Mouse (Mus musculus) stomach, postnatal 0 days (tissue): ENCODE data around the gene Gli2. TPM values are rescaled to one million over a fixed set of nuclear protein-coding genes. Genes with fewer than 3 reads are reported as not detected.

Experiments
- ATAC-seq: fragments of 200-750 bp; cut with Nextera tagmentation; 2 replicates; pipeline ENCODE4 v1.8.0; 2017; ENCODE audit not compliant: low FRiP score, low TSS enrichment
- DNase-seq: peaks from one replicate; pipeline ENCODE4 v3.0.0-alpha.2; 2016; ENCODE audit warnings: low spot score
- H3K27ac ChIP-seq: fragments of 300-500 bp; sonication (generic); replicated peaks from 2 replicates; pipeline ENCODE4 v1.5.1; 2014; ENCODE audit warnings: mild to moderate bottlenecking, control low read depth
- H3K27me3 ChIP-seq: fragments of 300-500 bp; sonication (generic); 2 replicates; pipeline ENCODE4 v1.6.1; 2014; ENCODE audit warnings: low read length; ENCODE audit not compliant: control insufficient read depth, insufficient read depth
- H3K36me3 ChIP-seq: fragments of 300-500 bp; sonication (generic); 2 replicates; pipeline ENCODE4 v1.6.1; 2014; ENCODE audit warnings: low read length, mixed read lengths; ENCODE audit not compliant: control insufficient read depth, insufficient read depth
- H3K4me1 ChIP-seq: fragments of 300-500 bp; sonication (generic); replicated peaks from 2 replicates; pipeline ENCODE4 v1.6.1; 2014; ENCODE audit warnings: antibody characterized with exemption; ENCODE audit not compliant: control insufficient read depth, insufficient read depth
- H3K4me2 ChIP-seq: fragments of 300-500 bp; sonication (generic); replicated peaks from 2 replicates; pipeline ENCODE4 v1.6.1; 2014; ENCODE audit warnings: low read depth, mild to moderate bottlenecking, control low read depth, moderate library complexity
- H3K4me3 ChIP-seq: fragments of 300-500 bp; sonication (generic); 2 replicates; pipeline ENCODE4 v1.5.1; 2014; ENCODE audit warnings: low read depth, low read length, control low read depth
- H3K9ac ChIP-seq: fragments of 300-500 bp; sonication (generic); 2 replicates; pipeline ENCODE4 v1.6.1; 2014; ENCODE audit warnings: mild to moderate bottlenecking, low read length, control low read depth, mixed read lengths
- H3K9me3 ChIP-seq: fragments of 300-500 bp; sonication (generic); 2 replicates; pipeline ENCODE4 v1.6.1; 2016; ENCODE audit warnings: low read length; ENCODE audit not compliant: control insufficient read depth
- CTCF ChIP-seq: IDR thresholded peaks from 2 replicates; pipeline ENCODE4 v1.5.1; 2016; ENCODE audit warnings: antibody characterized with exemption, low read depth, mild to moderate bottlenecking, moderate library complexity
- EP300 ChIP-seq: optimal IDR thresholded peaks from 2 replicates; pipeline ENCODE3; 2016; ENCODE audit warnings: antibody characterized with exemption
- WGBS: fragments of 180-500 bp; shearing (Covaris S2); extraction: QIAGEN DNeasy Blood & Tissue Kit; methylation state at CpG from one replicate; pipeline ENCODE4 v1.1.7; 2014; 5-methylcytosine and 5-hydroxymethylcytosine counted together
- polyA plus RNA-seq: library from polyadenylated mRNA; unstranded; fragments of >200 nt; fragmentation: Nextera tagmentation; extraction: Ambion mirVana; gene quantifications from 2 replicates; pipeline ENCODE4 v1.2.1, GENCODE M21; 2015

Gene Gli2
- polyA plus RNA-seq, 1 experiment from 2014 or later, result 2.0 TPM

GRCm38 (mm10) chr1:119048988-119049387 lies 4.4 kb downstream of the Gli2 start:
- no peak for ATAC-seq
- DNase-seq, result no peak
- H3K4me1 ChIP-seq, result peaks cover 10% of the 10 kb centered on the region; the same call in 1 of the 2 replicates
- no peak overlapping the region for H3K9ac ChIP-seq
- H3K27me3 ChIP-seq, result no peaks in the 10 kb centered on the region
- no peak overlapping the region for H3K4me2 ChIP-seq
- H3K4me3 ChIP-seq, result no peak overlapping the region
- no peaks in the 10 kb centered on the region for H3K9me3 ChIP-seq
- H3K36me3 ChIP-seq, result no peaks in the 10 kb centered on the region
- TF ChIP-seq CTCF, result no peak
- TF ChIP-seq EP300, result no peak
- WGBS, result 42% methylated on average over 11 of the region's 11 CpGs
- no peak overlapping the region for H3K27ac ChIP-seq

- TF ChIP-seq EP300 (no peak), CTCF (no peak)
- no peak overlapping the region for H3K9ac ChIP-seq
- H3K9me3 ChIP-seq, result no peaks in the 10 kb centered on the region
- no peaks in the 10 kb centered on the region for H3K36me3 ChIP-seq
- peaks cover 10% of the 10 kb centered on the region; the same call in 1 of the 2 replicates for H3K4me1 ChIP-seq
- no peaks in the 10 kb centered on the region for H3K27me3 ChIP-seq
- peak overlapping the region; percentile 23; the same call in 1 of the 2 replicates for H3K4me2 ChIP-seq
- no peak overlapping the region for H3K4me3 ChIP-seq
- no peak for ATAC-seq
- 26% methylated on average over 6 of the region's 6 CpGs for WGBS
- H3K27ac ChIP-seq, result no peak overlapping the region
- no peak for DNase-seq
Observed at GRCm38 (mm10) chr1:119048547-119048946, 4.9 kb downstream of the Gli2 start.

DNA sequence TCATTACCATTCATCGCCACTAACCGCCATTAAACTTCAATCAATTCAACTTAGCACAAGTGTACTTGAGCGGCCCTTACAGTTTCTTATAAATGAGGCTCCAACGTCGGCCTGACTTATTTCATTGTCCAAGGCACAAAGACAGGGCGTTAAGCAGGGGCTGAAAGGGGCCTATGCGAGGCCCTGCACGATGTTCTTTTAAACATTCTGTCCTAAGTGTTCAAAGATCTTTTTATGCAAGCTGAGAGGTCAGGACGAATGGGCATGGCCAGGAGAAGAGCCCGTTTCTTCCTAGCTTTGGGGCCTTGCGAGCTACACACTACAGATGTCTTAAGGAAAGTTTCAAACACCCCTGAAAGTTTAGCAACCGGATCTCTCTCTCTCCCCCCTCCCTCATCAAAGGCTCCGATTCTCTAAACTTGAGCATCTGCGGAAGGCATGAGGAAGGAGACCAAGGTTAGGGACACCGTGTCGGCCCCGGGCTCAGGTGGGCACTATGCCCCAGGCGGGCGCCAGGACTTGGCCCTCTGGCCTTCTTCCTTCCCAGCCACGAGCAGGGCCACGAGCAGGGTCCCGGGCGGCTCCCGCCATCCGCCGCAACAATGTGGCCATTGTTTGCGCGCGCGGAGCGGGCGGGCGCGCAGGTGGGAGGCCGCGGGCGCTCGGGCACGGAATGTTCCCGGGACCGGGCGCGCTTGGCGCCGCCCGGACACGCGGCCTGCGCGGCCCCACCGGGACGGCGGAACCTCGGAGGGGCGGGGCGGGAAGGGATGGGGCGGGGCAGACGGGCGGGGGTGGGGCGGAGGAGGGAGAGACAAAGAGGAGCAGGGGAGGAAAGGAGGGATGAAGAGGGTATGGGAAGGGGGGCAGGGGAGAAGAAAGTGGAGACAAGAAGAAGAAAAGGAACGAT lies 5.7 kb downstream of the Gli2 start:
- H3K27ac ChIP-seq, result peak overlapping the region; percentile 83
- H3K9ac ChIP-seq, result peak overlapping the region; percentile 68
- H3K4me1 ChIP-seq, result peaks cover 10% of the 10 kb centered on the region; the same call in 1 of the 2 replicates
- peak overlapping the region; percentile 79 for H3K4me2 ChIP-seq
- no peaks in the 10 kb centered on the region for H3K9me3 ChIP-seq
- peak overlapping the region; percentile 46 for H3K4me3 ChIP-seq
- no peaks in the 10 kb centered on the region for H3K36me3 ChIP-seq
- WGBS, result 5% methylated on average over 43 of the region's 61 CpGs
- TF ChIP-seq CTCF (no peak), EP300 (no peak)
- peak; percentile 62 for DNase-seq
- peak; percentile 69 for ATAC-seq
- H3K27me3 ChIP-seq, result no peaks in the 10 kb centered on the region

DNA sequence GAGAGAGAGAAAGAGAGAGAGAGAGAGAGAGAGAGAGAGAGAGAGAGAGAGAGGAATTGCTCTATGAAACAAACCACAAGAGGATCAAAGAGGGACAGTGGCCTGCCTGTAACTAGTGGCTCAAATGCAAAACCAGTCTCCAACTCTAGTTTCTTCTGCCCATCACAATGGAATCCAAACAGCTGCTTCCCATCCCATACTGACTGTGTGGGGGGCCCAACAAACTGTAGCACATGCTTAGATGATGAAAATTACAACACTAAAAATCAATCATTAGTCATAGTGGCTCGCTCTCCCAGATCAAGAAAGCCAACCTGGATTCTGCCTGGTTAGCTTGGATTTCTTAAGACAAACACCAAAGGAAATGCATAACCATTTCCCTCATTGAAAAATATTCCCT lies 15.0 kb downstream of the Gli2 start:
- no peak overlapping the region for H3K4me2 ChIP-seq
- peaks cover 5% of the 10 kb centered on the region; the same call in 1 of the 2 replicates for H3K4me1 ChIP-seq
- DNase-seq (no peak), ATAC-seq (no peak)
- H3K36me3 ChIP-seq, result no peaks in the 10 kb centered on the region
- 65% methylated on average over 1 of the region's 1 CpGs for WGBS
- H3K9me3 ChIP-seq, result no peaks in the 10 kb centered on the region
- TF ChIP-seq EP300, result no peak
- TF ChIP-seq CTCF, result no peak
- H3K9ac ChIP-seq, result no peak overlapping the region
- no peaks in the 10 kb centered on the region for H3K27me3 ChIP-seq
- H3K27ac ChIP-seq, result no peak overlapping the region
- no peak overlapping the region for H3K4me3 ChIP-seq

GRCm38 (mm10) chr1:119035931-119036330 lies 17.5 kb downstream of the Gli2 start:
- no peak for DNase-seq
- TF ChIP-seq EP300 (no peak), CTCF (no peak)
- H3K4me3 ChIP-seq, result no peak overlapping the region
- H3K27ac ChIP-seq, result no peak overlapping the region
- no peak overlapping the region for H3K9ac ChIP-seq
- H3K4me2 ChIP-seq, result no peak overlapping the region
- no peak for ATAC-seq
- H3K27me3 ChIP-seq, result no peaks in the 10 kb centered on the region
- WGBS, result 76% methylated on average over 8 of the region's 8 CpGs
- H3K9me3 ChIP-seq, result no peaks in the 10 kb centered on the region
- no peaks in the 10 kb centered on the region for H3K36me3 ChIP-seq
- H3K4me1 ChIP-seq, result peaks cover 7% of the 10 kb centered on the region; the same call in 1 of the 2 replicates

DNA sequence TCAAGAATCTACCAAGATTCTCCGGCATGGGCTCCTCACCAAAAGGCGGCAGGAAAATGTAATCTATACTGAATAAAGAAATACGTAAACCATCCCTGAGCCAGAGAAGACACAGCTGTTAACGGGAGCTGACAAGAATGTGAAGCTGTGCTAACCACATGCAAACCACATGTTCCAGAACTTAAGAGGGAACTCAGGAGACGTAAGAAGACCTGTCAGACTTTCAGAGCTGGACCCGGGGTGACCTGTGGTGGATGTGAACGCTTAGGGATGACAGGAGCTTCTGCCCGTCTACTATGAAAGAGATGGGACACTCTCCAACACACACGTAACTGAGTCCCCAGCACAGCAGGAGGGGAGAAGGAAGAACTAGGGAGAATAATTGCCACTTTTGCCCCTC lies 18.1 kb downstream of the Gli2 start:
- Histone ChIP-seq H3K4me1 (peaks cover 7% of the 10 kb centered on the region; the same call in 1 of the 2 replicates), H3K4me2 (no peak overlapping the region), H3K4me3 (no peak overlapping the region), H3K9ac (no peak overlapping the region), H3K27me3 (no peaks in the 10 kb centered on the region), H3K36me3 (no peaks in the 10 kb centered on the region), H3K9me3 (no peaks in the 10 kb centered on the region), H3K27ac (0 out of 2 replicates have a peak overlapping the region, but pooled peaks have one; percentile 18)
- ATAC-seq (no peak), DNase-seq (no peak)
- 45% methylated on average over 9 of the region's 9 CpGs for WGBS
- TF ChIP-seq CTCF, result no peak
- TF ChIP-seq EP300, result no peak
